Mouse (Mus musculus) CD4-positive helper T cell, adult 2 months (primary cell): ENCODE data around the gene Creg2.
"Not testable (repeated sequence)": the region's sequence is repeated elsewhere in the genome, so short reads cannot be mapped to it uniquely, and the experiment has no call there.

ENCODE experiments used
- DNase-seq: peaks from one replicate; pipeline ENCODE4 v3.0.0-alpha.2; 2012; ENCODE audit warnings: low read depth, missing footprints, low spot score

The Creg2 gene

GRCm38 (mm10) chr1:39597135-39597534 lies 54.1 kb downstream of the Creg2 start:
- not testable (repeated sequence) for DNase-seq

- no peak for DNase-seq
Measured at GRCm38 (mm10) chr1:39593836-39594235, 57.4 kb downstream of the Creg2 start.

- no peak for DNase-seq
Measured at GRCm38 (mm10) chr1:39592090-39592489, 59.2 kb downstream of the Creg2 start.

GRCm38 (mm10) chr1:39591557-39591956 lies 59.7 kb downstream of the Creg2 start:
- not testable (repeated sequence) for DNase-seq

- DNase-seq = no peak
Measured at GRCm38 (mm10) chr1:39590193-39590592, 61.1 kb downstream of the Creg2 start.

- no peak for DNase-seq
Measured at GRCm38 (mm10) chr1:39585416-39585815, 65.9 kb downstream of the Creg2 start.

- DNase-seq = no peak
Measured at GRCm38 (mm10) chr1:39583173-39583572, 68.1 kb downstream of the Creg2 start.

GRCm38 (mm10) chr1:39581215-39581614 lies 70.1 kb downstream of the Creg2 start:
- no peak for DNase-seq

- DNase-seq = no peak
Measured at GRCm38 (mm10) chr1:39579139-39579538, 72.1 kb downstream of the Creg2 start.

GRCm38 (mm10) chr1:39578446-39578845 lies 72.8 kb downstream of the Creg2 start:
- DNase-seq = peak; percentile 35

GRCm38 (mm10) chr1:39577253-39577705 lies 74.0 kb downstream of the Creg2 start, which contains the start of gene Rnf149:
Gene Rnf149, minus strand, starts transcription at chr1:39577405.
- peak; percentile 94 for DNase-seq

GRCm38 (mm10) chr1:39576431-39577243 lies 74.6 kb downstream of the Creg2 start:
- peak; percentile 77 for DNase-seq

GRCm38 (mm10) chr1:39575778-39576375 lies 75.4 kb downstream of the Creg2 start:
- DNase-seq = peak; percentile 49

GRCm38 (mm10) chr1:39573890-39574289 lies 77.4 kb downstream of the Creg2 start:
- DNase-seq = no peak

- peak; percentile 16 for DNase-seq
Measured at GRCm38 (mm10) chr1:39571653-39572052, 79.6 kb downstream of the Creg2 start.
